Mouse (Mus musculus): ENCODE results near the gene Fam155a. TPM values are rescaled to one million over a fixed set of nuclear protein-coding genes. Genes with fewer than 3 reads are reported as not detected.

Fam155a gene
- polyA plus RNA-seq, 1 experiment from 2014 or later, result 1.7 TPM

Small RNA genes within 50 kb of the gene (microRNA-seq; reads per million reads assigned to microRNA genes)
- not detected for gene Gm47312

Other genes with a start within 250 kb of the Fam155a start
- not detected in 2 replicates for gene Gm10217, start 93.1 kb upstream of the Fam155a start, polyA plus RNA-seq (2014; fragmentation: Nextera tagmentation; extraction: Ambion mirVana)
- gene Lig4, start 206.5 kb upstream of the Fam155a start, polyA plus RNA-seq (2014; fragmentation: Nextera tagmentation; extraction: Ambion mirVana), result 4.4 and 6.5 TPM in 2 replicates
- 19.5 and 20.4 TPM in 2 replicates for gene Abhd13, start 206.5 kb upstream of the Fam155a start, polyA plus RNA-seq (2014; fragmentation: Nextera tagmentation; extraction: Ambion mirVana)
- 0.55 and 0.80 TPM in 2 replicates for gene Tnfsf13b, start 235.3 kb upstream of the Fam155a start, polyA plus RNA-seq (2014; fragmentation: Nextera tagmentation; extraction: Ambion mirVana)